Mouse (Mus musculus): Measurements from ENCODE around the gene Des. TPM values are rescaled to one million over a fixed set of nuclear protein-coding genes. Genes with fewer than 3 reads are reported as not detected.

The Des gene
- polyA plus RNA-seq, 1 experiment from 2014 or later, result 43.7 TPM

DNA sequence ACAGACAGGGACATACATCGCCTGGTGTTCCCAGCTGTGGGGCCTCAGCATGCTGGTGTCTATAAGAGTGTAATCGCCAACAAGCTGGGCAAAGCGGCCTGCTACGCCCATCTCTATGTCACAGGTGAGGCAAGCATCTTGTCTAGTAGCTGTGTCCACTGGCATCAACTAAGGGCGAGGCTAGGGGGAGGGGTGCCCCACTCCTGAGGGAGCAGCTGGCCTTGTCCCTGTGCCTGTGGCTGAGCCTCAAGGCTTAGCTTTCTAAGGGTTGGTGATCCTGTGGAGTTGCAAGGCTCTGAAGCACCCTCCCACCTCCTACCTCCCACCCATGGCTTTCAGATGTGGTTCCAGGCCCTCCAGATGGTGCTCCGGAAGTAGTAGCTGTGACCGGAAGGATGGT lies 49.8 kb downstream of the Des start:
- Histone ChIP-seq H3K27me3 (ENCODE audit: control insufficient read depth, insufficient read depth, low read length) (no peaks in the 10 kb centered on the region), H3K4me2 (replicated peaks; ENCODE audit: low read depth, low read length) (no peak overlapping the region), H3K9ac (replicated peaks; ENCODE audit: low read depth, low read length) (no peak overlapping the region), H3K4me3 (ENCODE audit: low read depth, low read length) (no peak overlapping the region), H3K27ac (ENCODE audit: low read length) (no peak overlapping the region), H3K36me3 (ENCODE audit: control insufficient read depth, insufficient read depth, low read length) (peaks cover 6% of the 10 kb centered on the region), H3K4me1 (ENCODE audit: control insufficient read depth, insufficient read depth, low read length) (no peaks in the 10 kb centered on the region), H3K9me3 (ENCODE audit: control insufficient read depth, low read depth, low read length) (no peaks in the 10 kb centered on the region)
- ATAC-seq (ENCODE audit: insufficient number of reproducible peaks, insufficient read depth, low FRiP score, low read depth), result no peak
- WGBS, result 91% methylated on average over 7 of the region's 7 CpGs

- ATAC-seq (ENCODE audit: insufficient number of reproducible peaks, insufficient read depth, low FRiP score, low read depth), result no peak
- H3K4me1 ChIP-seq (ENCODE audit: control insufficient read depth, insufficient read depth, low read length), result no peaks in the 10 kb centered on the region
- H3K27me3 ChIP-seq (ENCODE audit: control insufficient read depth, insufficient read depth, low read length), result no peaks in the 10 kb centered on the region
- H3K9ac ChIP-seq (replicated peaks; ENCODE audit: low read depth, low read length), result no peak overlapping the region
- no peak overlapping the region for H3K4me2 ChIP-seq (replicated peaks; ENCODE audit: low read depth, low read length)
- no peak overlapping the region for H3K27ac ChIP-seq (ENCODE audit: low read length)
- WGBS, result 95% methylated on average over 3 of the region's 3 CpGs
- H3K4me3 ChIP-seq (ENCODE audit: low read depth, low read length), result no peak overlapping the region
- H3K9me3 ChIP-seq (ENCODE audit: control insufficient read depth, low read depth, low read length), result no peaks in the 10 kb centered on the region
- no peaks in the 10 kb centered on the region; the same call in 1 of the 2 replicates for H3K36me3 ChIP-seq (ENCODE audit: control insufficient read depth, insufficient read depth, low read length)
Measured at GRCm38 (mm10) chr1:75412196-75412595, 52.1 kb downstream of the Des start.

- no peak overlapping the region for H3K4me3 ChIP-seq (ENCODE audit: low read depth, low read length)
- H3K4me1 ChIP-seq (ENCODE audit: control insufficient read depth, insufficient read depth, low read length), result no peaks in the 10 kb centered on the region
- no peak overlapping the region for H3K4me2 ChIP-seq (replicated peaks; ENCODE audit: low read depth, low read length)
- H3K9ac ChIP-seq (replicated peaks; ENCODE audit: low read depth, low read length), result no peak overlapping the region
- H3K9me3 ChIP-seq (ENCODE audit: control insufficient read depth, low read depth, low read length), result no peaks in the 10 kb centered on the region
- no peak for ATAC-seq (ENCODE audit: insufficient number of reproducible peaks, insufficient read depth, low FRiP score, low read depth)
- H3K36me3 ChIP-seq (ENCODE audit: control insufficient read depth, insufficient read depth, low read length), result peaks cover 3% of the 10 kb centered on the region; the same call in 1 of the 2 replicates
- H3K27ac ChIP-seq (ENCODE audit: low read length), result no peak overlapping the region
- H3K27me3 ChIP-seq (ENCODE audit: control insufficient read depth, insufficient read depth, low read length), result no peaks in the 10 kb centered on the region
- WGBS, result 70% methylated on average over 3 of the region's 3 CpGs
Measured at GRCm38 (mm10) chr1:75413749-75414148, 53.6 kb downstream of the Des start.

Other genes starting within 250 kb of the Des start
- 7.2 and 9.7 TPM in 2 replicates for gene Nhej1, start 235.1 kb upstream of the Des start, polyA plus RNA-seq (2014; fragmentation: Nextera tagmentation; extraction: Ambion mirVana)
- gene Slc23a3, start 226.4 kb upstream of the Des start, polyA plus RNA-seq (2014; fragmentation: Nextera tagmentation; extraction: Ambion mirVana), result 0.42 and 0.91 TPM in 2 replicates
- gene Cnppd1, start 217.6 kb upstream of the Des start, polyA plus RNA-seq (2014; fragmentation: Nextera tagmentation; extraction: Ambion mirVana), result 37.1 and 40.5 TPM in 2 replicates
- 47.7 and 51.8 TPM in 2 replicates for gene Retreg2, start 217.6 kb upstream of the Des start, polyA plus RNA-seq (2014; fragmentation: Nextera tagmentation; extraction: Ambion mirVana)
- gene Zfand2b, start 191.7 kb upstream of the Des start, polyA plus RNA-seq (2014; fragmentation: Nextera tagmentation; extraction: Ambion mirVana), result 41.0 and 43.4 TPM in 2 replicates
- 12.9 and 19.4 TPM in 2 replicates for gene Abcb6, start 179.9 kb upstream of the Des start, polyA plus RNA-seq (2014; fragmentation: Nextera tagmentation; extraction: Ambion mirVana)
- gene Ankzf1, start 168.2 kb upstream of the Des start, polyA plus RNA-seq (2014; fragmentation: Nextera tagmentation; extraction: Ambion mirVana), result 22.1 and 23.0 TPM in 2 replicates
- 23.2 and 27.2 TPM in 2 replicates for gene Atg9a, start 168.1 kb upstream of the Des start, polyA plus RNA-seq (2014; fragmentation: Nextera tagmentation; extraction: Ambion mirVana)
- 22.4 and 29.6 TPM in 2 replicates for gene Glb1l, start 149.5 kb upstream of the Des start, polyA plus RNA-seq (2014; fragmentation: Nextera tagmentation; extraction: Ambion mirVana)
- 123 TPM in 2 replicates for gene Stk16, start 149.5 kb upstream of the Des start, polyA plus RNA-seq (2014; fragmentation: Nextera tagmentation; extraction: Ambion mirVana)
- gene Tuba4a, start 140.5 kb upstream of the Des start, polyA plus RNA-seq (2014; fragmentation: Nextera tagmentation; extraction: Ambion mirVana), result 59.9 and 69.1 TPM in 2 replicates
- gene A630095N17Rik, start 128.2 kb upstream of the Des start, polyA plus RNA-seq (2014; fragmentation: Nextera tagmentation; extraction: Ambion mirVana), result not detected in 2 replicates
- gene Dnajb2, start 123.9 kb upstream of the Des start, polyA plus RNA-seq (2014; fragmentation: Nextera tagmentation; extraction: Ambion mirVana), result 14.3 and 14.4 TPM in 2 replicates
- 2.4 and 2.9 TPM in 2 replicates for gene Ptprn, start 95.8 kb upstream of the Des start, polyA plus RNA-seq (2014; fragmentation: Nextera tagmentation; extraction: Ambion mirVana)
- gene Resp18, start 81.9 kb upstream of the Des start, polyA plus RNA-seq (2014; fragmentation: Nextera tagmentation; extraction: Ambion mirVana), result 8.1 and 9.8 TPM in 2 replicates
- gene Dnpep, start 42.3 kb upstream of the Des start, polyA plus RNA-seq (2014; fragmentation: Nextera tagmentation; extraction: Ambion mirVana), result 126 and 127 TPM in 2 replicates
- 53.8 and 54.9 TPM in 2 replicates for gene Speg, start 15.0 kb downstream of the Des start, polyA plus RNA-seq (2014; fragmentation: Nextera tagmentation; extraction: Ambion mirVana)
- 75.2 and 84.5 TPM in 2 replicates for gene Gmppa, start 75.6 kb downstream of the Des start, polyA plus RNA-seq (2014; fragmentation: Nextera tagmentation; extraction: Ambion mirVana)
- 0.16 and 0.25 TPM in 2 replicates for gene Asic4, start 90.1 kb downstream of the Des start, polyA plus RNA-seq (2014; fragmentation: Nextera tagmentation; extraction: Ambion mirVana)
- gene Chpf, start 119.0 kb downstream of the Des start, polyA plus RNA-seq (2014; fragmentation: Nextera tagmentation; extraction: Ambion mirVana), result 38.4 and 41.0 TPM in 2 replicates
- gene Tmem198, start 119.2 kb downstream of the Des start, polyA plus RNA-seq (2014; fragmentation: Nextera tagmentation; extraction: Ambion mirVana), result 1.6 and 1.7 TPM in 2 replicates
- 77.0 and 79.0 TPM in 2 replicates for gene Obsl1, start 146.1 kb downstream of the Des start, polyA plus RNA-seq (2014; fragmentation: Nextera tagmentation; extraction: Ambion mirVana)
- 7.2 and 7.4 TPM in 2 replicates for gene Inha, start 146.7 kb downstream of the Des start, polyA plus RNA-seq (2014; fragmentation: Nextera tagmentation; extraction: Ambion mirVana)
- gene Stk11ip, start 161.2 kb downstream of the Des start, polyA plus RNA-seq (2014; fragmentation: Nextera tagmentation; extraction: Ambion mirVana), result 16.8 and 19.0 TPM in 2 replicates
- gene Slc4a3, start 185.9 kb downstream of the Des start, polyA plus RNA-seq (2014; fragmentation: Nextera tagmentation; extraction: Ambion mirVana), result 16.5 and 19.7 TPM in 2 replicates